Mouse (Mus musculus): ENCODE measurements at regions not wholly inside any gene's neighbourhood (a gene's known extent, or its start where the extent isn't known, plus 50 kb on each side); places are given as distances from the start of the nearest gene placed in this dataset.

- DNase-seq: no peak
Measured at GRCm38 (mm10) chr8:89747726-89748125, 600.4 kb downstream of the Tox3 start.

GRCm38 (mm10) chr8:89744267-89745028, 603.7 kb downstream of the Tox3 start:
- no peak for DNase-seq

- DNase-seq: no peak
Measured at GRCm38 (mm10) chr8:89738657-89739056, 609.5 kb downstream of the Tox3 start.

- no peak for DNase-seq
Measured at GRCm38 (mm10) chr8:89737636-89738035, 610.5 kb downstream of the Tox3 start.

- DNase-seq: no peak
Measured at GRCm38 (mm10) chr8:89727252-89727651, 620.9 kb downstream of the Tox3 start.

- no peak for DNase-seq
Measured at GRCm38 (mm10) chr8:89721684-89722305, 626.3 kb downstream of the Tox3 start.

- DNase-seq: no peak
Measured at GRCm38 (mm10) chr8:89713880-89714279, 634.3 kb downstream of the Tox3 start.

GRCm38 (mm10) chr8:89707341-89707928, 640.7 kb downstream of the Tox3 start:
- DNase-seq: no peak

- no peak for DNase-seq
Measured at GRCm38 (mm10) chr8:89685696-89686095, 641.7 kb upstream of the Sall1 start.

GRCm38 (mm10) chr8:89680937-89681336, 637.0 kb upstream of the Sall1 start:
- DNase-seq: no peak

- DNase-seq: no peak
Measured at GRCm38 (mm10) chr8:89680341-89680740, 636.4 kb upstream of the Sall1 start.

GRCm38 (mm10) chr8:89679551-89679950, 635.6 kb upstream of the Sall1 start:
- DNase-seq: no peak

- no peak for DNase-seq
Measured at GRCm38 (mm10) chr8:89677266-89677665, 633.3 kb upstream of the Sall1 start.

GRCm38 (mm10) chr8:89673911-89674310, 629.9 kb upstream of the Sall1 start:
- no peak for DNase-seq

- DNase-seq: no peak
Measured at GRCm38 (mm10) chr8:89672631-89673030, 628.7 kb upstream of the Sall1 start.

- DNase-seq: no peak
Measured at GRCm38 (mm10) chr8:89664911-89665689, 621.1 kb upstream of the Sall1 start.

GRCm38 (mm10) chr8:89663859-89664258, 619.9 kb upstream of the Sall1 start:
- DNase-seq: no peak

- DNase-seq: no peak
Measured at GRCm38 (mm10) chr8:89658998-89659944, 615.3 kb upstream of the Sall1 start.

GRCm38 (mm10) chr8:89655369-89655768, 611.4 kb upstream of the Sall1 start:
- DNase-seq: no peak

GRCm38 (mm10) chr8:89649207-89649890, 605.4 kb upstream of the Sall1 start:
- no peak for DNase-seq

- DNase-seq: no peak
Measured at GRCm38 (mm10) chr8:89646946-89647345, 603.0 kb upstream of the Sall1 start.

- no peak for DNase-seq
Measured at GRCm38 (mm10) chr8:89641339-89641738, 597.4 kb upstream of the Sall1 start.

Measured in cerebellum, adult 9-10 months (tissue).